Mouse (Mus musculus): ENCODE measurements around the gene Usp28. TPM values are rescaled to one million over a fixed set of nuclear protein-coding genes. Genes with fewer than 3 reads are reported as not detected.
A peak's percentile ranks its signal among the peaks of the same experiment; 100 is the strongest.

Usp28 gene
- total RNA-seq, 2 experiments from 2014 or later: 6.8 to 8.7 TPM

DNA sequence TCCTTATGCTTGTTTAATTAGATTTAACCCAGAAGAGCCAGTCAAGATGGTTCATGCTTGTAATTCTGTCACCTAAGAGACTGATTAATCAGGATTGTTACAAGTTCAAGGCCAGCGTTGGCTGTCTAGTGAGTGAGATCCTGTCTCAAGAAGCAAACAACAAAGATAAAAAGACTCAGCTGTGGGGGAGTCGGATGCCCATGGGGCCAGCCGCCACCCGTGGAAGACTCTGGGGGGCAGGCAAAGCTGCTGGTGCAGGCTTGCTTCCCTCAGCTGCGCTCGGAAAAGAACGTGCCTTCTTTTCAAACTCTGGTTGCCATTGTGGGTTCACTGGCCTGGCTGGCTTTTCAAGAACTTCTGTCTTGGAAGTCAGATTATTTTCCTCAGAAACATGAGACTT, 30.6 kb downstream of the Usp28 start:
- ATAC-seq (replicated peaks; ENCODE audit: poor library complexity): no peak

DNA sequence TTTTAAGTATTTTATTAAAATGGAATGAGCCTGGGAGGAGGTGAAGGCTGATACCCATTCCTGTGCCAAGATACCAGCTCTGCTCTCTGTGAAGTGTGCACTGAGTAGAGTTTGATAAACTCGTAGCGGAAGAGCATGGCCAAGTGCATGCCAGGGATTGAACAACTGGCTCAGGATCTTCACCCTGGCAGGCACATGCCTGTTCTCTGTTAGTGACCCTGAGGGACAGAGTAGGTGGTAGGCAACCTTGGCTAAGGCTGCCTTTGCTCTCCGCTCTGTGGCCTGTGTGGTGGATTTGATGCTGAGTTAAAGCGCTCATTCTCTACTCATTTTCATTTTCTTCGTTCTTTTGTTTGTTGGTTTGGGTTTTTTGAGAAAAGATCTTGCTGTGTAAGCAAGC, 36.1 kb downstream of the Usp28 start:
- no peak for ATAC-seq (replicated peaks; ENCODE audit: poor library complexity)

DNA sequence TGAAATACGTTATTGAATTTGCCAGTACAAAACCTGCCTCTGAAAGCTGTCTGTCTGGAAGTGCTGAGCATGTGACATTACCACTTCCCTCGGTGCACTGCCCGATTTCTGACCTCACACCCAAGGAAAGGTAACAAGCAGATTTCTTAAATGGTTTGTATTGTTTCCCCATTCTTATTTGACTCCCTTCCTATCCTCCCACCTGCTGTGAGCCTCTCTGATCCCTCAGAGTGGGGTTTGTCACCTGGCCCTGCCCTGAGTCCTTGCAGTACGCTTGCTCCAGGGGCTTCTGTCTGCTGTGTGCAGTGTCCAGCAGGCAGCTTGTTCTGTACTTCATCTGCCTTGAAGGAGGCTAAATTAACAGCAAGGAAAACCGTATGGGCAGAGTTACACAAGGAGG, 38.8 kb downstream of the Usp28 start:
- ATAC-seq (replicated peaks; ENCODE audit: poor library complexity): peak; percentile 9; the same call in 1 of the 2 replicates

DNA sequence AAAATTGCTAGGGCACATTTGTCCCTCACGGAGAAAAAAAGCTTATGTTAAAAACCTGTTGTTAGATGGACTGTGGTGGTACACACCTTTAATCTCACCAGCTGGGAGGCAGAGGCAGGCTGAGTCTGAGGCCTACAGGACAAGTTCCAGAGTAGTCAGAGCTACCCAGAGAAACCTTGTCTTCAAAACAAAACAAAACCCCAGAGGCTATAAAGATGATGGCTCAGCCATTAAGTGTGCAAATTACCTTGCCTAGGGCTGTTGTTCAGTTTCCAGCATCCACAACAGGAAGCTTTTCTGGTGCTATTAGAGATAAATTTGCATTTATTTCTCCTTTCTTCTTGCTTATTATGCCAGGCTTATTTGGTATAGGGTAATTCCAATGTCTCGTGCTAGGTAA, 39.4 kb downstream of the Usp28 start:
- ATAC-seq (replicated peaks; ENCODE audit: poor library complexity): no peak

DNA sequence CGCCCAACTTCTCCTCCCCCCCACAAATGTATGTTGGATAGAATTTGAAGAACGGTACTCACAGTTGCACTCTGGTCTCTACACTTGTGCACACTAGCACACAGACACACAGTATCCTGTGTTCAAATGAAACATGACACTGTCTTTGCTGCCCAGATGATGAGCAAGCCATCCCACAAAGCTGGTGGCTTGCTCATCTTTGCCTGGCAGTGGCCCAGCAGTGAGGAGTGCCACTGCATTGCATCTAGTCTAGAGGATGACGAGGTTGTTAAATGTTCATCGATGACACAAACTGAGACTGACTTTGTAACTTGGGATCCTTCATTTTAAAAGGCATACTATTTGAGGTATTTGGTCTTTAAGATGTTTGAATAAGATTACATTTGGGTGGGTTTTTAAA, 49.6 kb downstream of the Usp28 start:
- ATAC-seq (replicated peaks; ENCODE audit: poor library complexity): no peak

DNA sequence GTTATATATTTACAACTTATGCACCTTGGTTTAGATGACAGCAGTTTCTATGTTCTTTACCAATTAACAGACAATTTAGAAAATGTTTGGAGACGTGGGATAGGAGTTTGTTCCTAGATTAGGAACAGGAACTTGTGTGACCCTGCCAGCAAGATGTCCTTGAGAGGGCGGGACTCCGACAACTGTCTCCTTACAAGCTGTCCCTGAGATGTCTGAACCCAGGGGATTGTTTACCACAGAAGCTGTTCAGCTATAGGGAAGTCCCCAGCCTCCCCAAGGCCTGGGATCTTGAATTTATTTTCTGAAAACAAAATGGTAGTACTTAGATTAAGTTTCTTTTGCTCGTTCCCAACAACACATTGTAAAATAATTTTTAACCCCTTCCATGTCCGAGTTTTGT, 65.7 kb downstream of the Usp28 start:
- ATAC-seq (replicated peaks; ENCODE audit: poor library complexity): no peak

DNA sequence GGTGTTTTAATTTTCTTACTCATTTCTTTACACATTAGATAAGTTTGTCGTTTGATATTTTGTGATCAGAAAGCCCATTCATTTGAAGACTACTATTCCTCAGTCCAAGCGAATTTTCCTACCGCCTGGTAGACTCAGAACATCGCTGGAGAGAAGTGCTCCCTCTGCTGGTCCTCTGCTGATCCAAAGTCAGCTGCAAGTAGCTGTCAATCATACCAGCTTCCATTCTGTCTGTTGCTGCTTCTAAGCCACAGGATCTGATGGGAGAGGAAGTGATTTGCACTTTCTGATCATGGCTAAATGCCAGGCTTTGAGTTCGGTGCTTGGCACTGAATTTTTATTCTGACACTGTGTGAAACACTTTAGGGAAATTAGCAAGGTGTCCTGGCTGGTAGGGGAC, 66.2 kb downstream of the Usp28 start:
- ATAC-seq (replicated peaks; ENCODE audit: poor library complexity): peak; percentile 82

DNA sequence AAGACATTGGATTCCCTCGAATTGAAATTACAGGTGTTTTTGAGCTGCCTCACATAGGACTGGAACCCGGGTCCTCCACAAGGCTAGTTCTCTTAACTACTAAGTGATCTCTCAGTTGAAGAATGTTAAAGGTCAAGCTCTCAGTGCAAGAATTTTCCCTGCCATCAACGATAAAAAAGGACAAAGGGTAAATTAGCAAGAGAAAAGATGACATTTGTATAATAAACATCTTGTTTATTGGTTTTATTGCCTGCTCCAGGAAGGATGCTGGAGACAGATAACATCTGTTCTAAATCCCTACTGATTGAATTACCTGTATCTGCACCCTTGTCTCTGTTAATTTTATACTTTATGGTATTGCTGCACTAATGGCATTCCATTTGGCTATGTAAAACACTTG, 68.9 kb downstream of the Usp28 start:
- no peak for ATAC-seq (replicated peaks; ENCODE audit: poor library complexity)

DNA sequence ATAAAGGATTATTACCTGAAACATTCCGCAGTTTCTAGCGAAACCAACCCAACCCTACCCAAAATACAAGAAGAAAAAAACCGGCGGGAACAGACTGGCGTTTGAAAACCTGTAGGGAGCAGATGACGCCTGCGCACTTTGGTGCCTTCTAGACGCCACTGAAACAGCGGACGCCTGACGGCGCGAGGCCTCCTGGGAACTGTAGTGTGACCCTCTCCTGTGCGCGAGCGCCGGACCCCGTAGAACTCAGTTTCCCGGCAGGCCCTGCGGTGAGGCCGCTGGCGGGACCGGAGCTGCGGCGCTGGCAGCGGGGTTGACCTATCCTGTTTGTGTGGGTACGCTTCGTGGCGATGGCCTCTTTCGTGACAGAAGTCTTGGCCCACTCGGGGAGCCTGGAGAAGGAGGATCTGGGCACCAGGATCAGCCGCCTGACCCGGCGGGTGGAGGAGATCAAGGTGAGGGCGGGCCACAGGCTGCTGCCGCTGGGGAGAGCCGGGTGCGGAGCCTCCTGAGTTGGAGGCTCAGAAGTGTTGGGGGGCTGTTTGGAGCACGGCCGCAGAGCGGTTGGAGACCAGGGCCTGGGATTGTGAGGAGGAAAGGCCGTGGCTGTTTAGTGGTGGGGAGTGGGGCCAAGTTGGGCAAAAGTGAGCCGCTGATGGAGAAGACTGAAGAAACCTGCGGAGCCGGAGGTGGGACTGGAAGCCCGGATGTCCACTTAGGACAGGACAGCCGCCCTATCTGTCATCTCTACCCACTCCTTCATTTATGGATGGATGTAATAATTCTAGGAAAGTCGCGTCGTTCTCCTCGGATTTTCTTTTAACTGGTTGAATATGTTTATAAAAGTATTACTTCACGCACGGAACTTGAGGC, 70.4 kb downstream of the Usp28 start, which contains the start of gene Zw10:
Gene Zw10 (plus strand): TSS at position 281 of the 873 bp plus-strand sequence.
- ATAC-seq (replicated peaks; ENCODE audit: poor library complexity): peak; percentile 95

DNA sequence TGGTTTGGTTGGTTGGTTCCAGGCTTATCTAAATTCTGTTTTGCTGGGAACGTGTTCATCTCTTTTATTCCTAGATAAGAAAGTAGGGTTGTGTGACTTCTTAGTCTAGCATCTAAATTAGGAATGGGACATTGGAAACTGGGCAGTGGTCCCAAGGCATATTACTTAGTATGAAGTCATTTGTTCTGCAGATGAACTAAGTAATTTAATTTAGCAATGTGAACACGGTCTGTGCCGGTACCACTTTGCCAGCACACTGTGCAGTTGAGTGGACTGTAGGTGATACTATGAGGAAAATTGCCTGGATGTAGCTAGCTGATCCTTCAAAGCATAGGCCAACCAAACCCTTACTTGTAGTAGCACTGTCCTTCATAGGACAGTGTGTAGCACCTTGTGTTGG, 91.7 kb downstream of the Usp28 start:
- no peak for ATAC-seq (replicated peaks; ENCODE audit: poor library complexity)

DNA sequence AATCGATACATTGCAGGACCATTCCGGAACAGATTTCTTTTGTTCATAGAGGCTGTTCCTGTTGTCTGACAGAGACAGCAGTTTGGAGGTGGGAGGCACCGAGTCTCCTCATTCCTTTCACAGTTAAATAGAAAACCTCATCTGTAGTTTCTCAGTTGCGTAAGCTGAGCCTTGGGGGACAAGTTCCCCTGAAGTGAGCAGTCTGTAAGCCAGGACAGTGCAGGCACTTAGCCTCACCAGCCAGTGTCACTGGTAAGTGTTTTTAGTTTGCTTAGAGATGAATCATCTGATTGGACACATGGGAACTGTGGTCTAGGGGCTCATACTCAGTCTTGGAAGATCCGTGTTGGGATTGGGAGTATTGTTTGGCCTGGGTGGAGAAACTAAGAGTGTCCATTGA, 95.9 kb downstream of the Usp28 start, which contains the start of gene Tmprss5:
Gene Tmprss5 (plus strand): TSS at position 154 of the 400 bp plus-strand sequence.
- no peak for ATAC-seq (replicated peaks; ENCODE audit: poor library complexity)

DNA sequence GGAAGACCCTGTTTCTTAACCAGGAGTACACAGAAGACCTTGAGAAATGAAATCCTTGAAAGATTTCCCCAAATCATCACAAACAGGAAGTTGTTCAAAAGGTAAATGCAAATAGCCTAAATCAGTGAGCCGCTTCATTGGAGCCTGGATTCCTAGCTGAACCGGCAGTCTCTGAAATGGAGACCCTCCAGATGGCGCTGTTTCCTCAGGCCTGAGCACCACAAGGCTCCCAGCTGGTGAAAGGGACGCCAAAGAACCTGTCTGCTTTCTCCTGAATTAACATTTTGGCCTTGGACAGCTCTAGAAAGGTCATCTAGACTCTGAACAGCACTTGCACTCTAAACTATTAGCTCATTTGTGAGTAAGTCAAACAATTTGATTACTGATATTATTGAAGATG, 96.4 kb downstream of the Usp28 start:
- peak; percentile 69 for ATAC-seq (replicated peaks; ENCODE audit: poor library complexity)

DNA sequence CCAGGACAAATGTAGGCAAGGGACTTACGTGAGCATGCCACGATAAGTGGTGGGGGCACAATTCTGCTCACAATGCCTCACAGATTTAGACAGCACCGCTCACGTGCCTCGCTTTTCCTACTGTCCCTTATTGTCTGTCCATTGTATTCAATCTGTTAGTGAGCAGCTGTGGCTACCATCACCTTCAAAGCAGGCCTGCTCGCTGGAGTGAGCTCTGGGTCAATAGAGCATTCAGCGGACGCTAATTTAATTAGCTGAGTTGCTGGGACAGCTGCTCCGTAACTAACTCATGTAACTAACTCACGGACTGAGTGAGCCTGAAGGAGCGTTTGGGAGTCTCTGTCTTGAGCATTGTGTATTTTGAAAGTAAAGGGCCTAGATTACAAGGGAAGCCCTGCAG, 102.1 kb downstream of the Usp28 start:
- no peak for ATAC-seq (replicated peaks; ENCODE audit: poor library complexity)

Other genes starting within 250 kb of the Usp28 start
- gene Zbtb16, start 149.2 kb upstream of the Usp28 start, total RNA-seq (2015): 4.7 and 5.8 TPM in 2 replicates
- gene Zbtb16, start 149.2 kb upstream of the Usp28 start, total RNA-seq (2017): 4.7 and 5.2 TPM in 2 replicates
- gene Htr3a, start 74.3 kb upstream of the Usp28 start, total RNA-seq (2015): not detected in 2 replicates
- not detected in 2 replicates for gene Htr3a, start 74.3 kb upstream of the Usp28 start, total RNA-seq (2017)
- gene Htr3b, start 20.4 kb upstream of the Usp28 start, total RNA-seq (2015): not detected in 2 replicates
- gene Htr3b, start 20.4 kb upstream of the Usp28 start, total RNA-seq (2017): not detected in 2 replicates
- 28.7 and 30.7 TPM in 2 replicates for gene Zw10, start 70.2 kb downstream of the Usp28 start, total RNA-seq (2015)
- gene Zw10, start 70.2 kb downstream of the Usp28 start, total RNA-seq (2017): 24.4 and 26.0 TPM in 2 replicates
- not detected in 2 replicates for gene Tmprss5, start 95.9 kb downstream of the Usp28 start, total RNA-seq (2015)
- gene Tmprss5, start 95.9 kb downstream of the Usp28 start, total RNA-seq (2017): not detected in 2 replicates